ENCODE assay signal across 25 mouse cellular contexts in genomic region chr13:110722170-110722569, GRCm38 (mm10).
A peak's percentile ranks its signal among the peaks of the same experiment; 100 is the strongest.
DNase-seq lines count a peak whose midpoint lies in the region; ATAC-seq and TF ChIP-seq lines count a peak whose summit lies in the region.
"Had no signal": no experiment of that assay in that cellular context is flagged by ENCODE, and none has a peak within 500 bp of the region (broad histone marks: within the 10 kb centered on the region; RNA-seq: fewer than 3 reads in every experiment).

No protein-coding gene starts in this region.

- no peak for TF ChIP-seq CTCF in brain, embryonic 14.5 days (IDR thresholded peaks at IDR 0.05; ENCODE audit: borderline replicate concordance, extremely low read depth, insufficient read depth, insufficient read length)

- ATAC-seq in embryonic facial prominence, embryonic 14.5 days (ENCODE audit: low read depth): no peak
- ATAC-seq in neural tube, embryonic 14.5 days (ENCODE audit: low read depth): no peak
- ATAC-seq: forebrain, embryonic 15.5 days; hindbrain, embryonic 16.5 days; Patski had no signal

- H3K9me3 ChIP-seq in embryonic facial prominence, embryonic 14.5 days (ENCODE audit: control insufficient read depth, low read length): no peaks in the 10 kb centered on the region
- no peaks in the 10 kb centered on the region for H3K9me3 ChIP-seq in neural tube, embryonic 14.5 days (ENCODE audit: control insufficient read depth, low read length)
- H3K9me3 ChIP-seq: forebrain, embryonic 15.5 days; heart, embryonic 10.5 days; heart, embryonic 15.5 days; limb, embryonic 13.5 days; lung, embryonic 15.5 days; stomach, embryonic 15.5 days had no signal

- WGBS in embryonic facial prominence, embryonic 14.5 days: 57% methylated on average over 10 of the region's 10 CpGs
- WGBS in neural tube, embryonic 14.5 days: 42% methylated on average over 10 of the region's 10 CpGs

- no peaks in the 10 kb centered on the region for H3K36me3 ChIP-seq in embryonic facial prominence, embryonic 14.5 days (ENCODE audit: control insufficient read depth, insufficient read depth, low read length)
- H3K36me3 ChIP-seq in neural tube, embryonic 14.5 days (ENCODE audit: control insufficient read depth, insufficient read depth, low read length): no peaks in the 10 kb centered on the region
- H3K36me3 ChIP-seq: forebrain, embryonic 15.5 days; heart, embryonic 10.5 days; heart, embryonic 15.5 days; limb, embryonic 13.5 days; lung, embryonic 15.5 days; stomach, embryonic 15.5 days had no signal

- DNase-seq in layer of hippocampus, adult 9-11 months: peak; percentile 19
- no peak for DNase-seq in layer of hippocampus, adult 8-10 months (ENCODE audit: low spot score in 2 of 2)
- peak; percentile 30 for DNase-seq in brain, embryonic 14.5 days (ENCODE audit: low read depth)
- peak; percentile 51 for DNase-seq in embryonic facial prominence, embryonic 14.5 days (ENCODE audit: low spot score)
- DNase-seq in spleen, postnatal 36 days (ENCODE audit: low spot score in 2 of 2): no peak
- DNase-seq in right cerebral cortex, postnatal 14 days: no peak
- no peak for DNase-seq in gastrocnemius, postnatal 4 days (ENCODE audit: low spot score in 2 of 2)
- DNase-seq: adrenal gland, postnatal 14 days; cerebellum, adult 2 months; cerebellum, postnatal 25 days; gastrocnemius, postnatal 10 days; kidney, adult 8-10 months; kidney, postnatal 14 days had no signal

- no peak overlapping the region for H3K4me3 ChIP-seq in embryonic facial prominence, embryonic 14.5 days (ENCODE audit: low read depth, low read length)
- H3K4me3 ChIP-seq in neural tube, embryonic 14.5 days (ENCODE audit: low read depth, low read length): no peak overlapping the region
- H3K4me3 ChIP-seq: forebrain, embryonic 15.5 days; heart, embryonic 10.5 days; heart, embryonic 15.5 days; left cerebral cortex, adult 2 months; limb, embryonic 13.5 days; lung, embryonic 15.5 days; stomach, embryonic 15.5 days had no signal

- H3K9ac ChIP-seq in embryonic facial prominence, embryonic 14.5 days (ENCODE audit: low read depth, low read length): no peak overlapping the region
- no peak overlapping the region for H3K9ac ChIP-seq in neural tube, embryonic 14.5 days (replicated peaks; ENCODE audit: low read depth, low read length)
- H3K9ac ChIP-seq: forebrain, embryonic 15.5 days; heart, embryonic 15.5 days; limb, embryonic 13.5 days; lung, embryonic 15.5 days; stomach, embryonic 15.5 days had no signal

- no peak for TF ChIP-seq POLR2A in brain, embryonic 14.5 days (IDR thresholded peaks at IDR 0.05; ENCODE audit: borderline replicate concordance, extremely low read depth, insufficient read depth, insufficient read length, poor library complexity, severe bottlenecking)

- H3K4me1 ChIP-seq in embryonic facial prominence, embryonic 14.5 days (ENCODE audit: control insufficient read depth, insufficient read depth, low read length): peaks cover 26% of the 10 kb centered on the region; the same call in 1 of the 2 replicates
- no peaks in the 10 kb centered on the region for H3K4me1 ChIP-seq in neural tube, embryonic 14.5 days (ENCODE audit: control insufficient read depth, insufficient read depth, low read length)
- H3K4me1 ChIP-seq: forebrain, embryonic 15.5 days; lung, embryonic 15.5 days; stomach, embryonic 15.5 days had no signal

- H3K27me3 ChIP-seq in embryonic facial prominence, embryonic 14.5 days (replicated peaks; ENCODE audit: control insufficient read depth, insufficient read depth, low read length): no peaks in the 10 kb centered on the region; the same call in 1 of the 2 replicates
- H3K27me3 ChIP-seq in neural tube, embryonic 14.5 days (ENCODE audit: control insufficient read depth, insufficient read depth, low read length): no peaks in the 10 kb centered on the region
- H3K27me3 ChIP-seq: forebrain, embryonic 15.5 days; heart, embryonic 15.5 days; limb, embryonic 13.5 days; lung, embryonic 15.5 days; Patski; stomach, embryonic 15.5 days had no signal

- H3K27ac ChIP-seq in embryonic facial prominence, embryonic 14.5 days (replicated peaks; ENCODE audit: low read depth, low read length): peak overlapping the region; percentile 33
- H3K27ac ChIP-seq in neural tube, embryonic 14.5 days (ENCODE audit: low read depth, low read length): no peak overlapping the region
- H3K27ac ChIP-seq: forebrain, embryonic 15.5 days; heart, embryonic 10.5 days; heart, embryonic 15.5 days; left cerebral cortex, adult 2 months; limb, embryonic 13.5 days; lung, embryonic 15.5 days; stomach, embryonic 15.5 days had no signal

- H3K4me2 ChIP-seq in embryonic facial prominence, embryonic 14.5 days (ENCODE audit: low read depth, low read length): peak overlapping the region; percentile 26
- H3K4me2 ChIP-seq in neural tube, embryonic 14.5 days (ENCODE audit: low read depth, low read length): peak overlapping the region; percentile 8; the same call in 1 of the 2 replicates
- H3K4me2 ChIP-seq: forebrain, embryonic 15.5 days; heart, embryonic 15.5 days; limb, embryonic 13.5 days; liver, embryonic 11.5 days; lung, embryonic 15.5 days; midbrain, embryonic 11.5 days; stomach, embryonic 15.5 days had no signal

Comparison
In these comparisons a context has a peak if more than half of its experiments do, and no peak if none do; other contexts are left out.
1. DNase-seq: peak in layer of hippocampus, adult 9-11 months (single experiment), brain, embryonic 14.5 days (single experiment) and embryonic facial prominence, embryonic 14.5 days (single experiment); none in layer of hippocampus, adult 8-10 months (0 of 2), spleen, postnatal 36 days (0 of 2), right cerebral cortex, postnatal 14 days (single experiment) and gastrocnemius, postnatal 4 days (0 of 2).